Mouse (Mus musculus) heart, postnatal 0 days (tissue): ENCODE data around the gene Btf3l4. TPM values are rescaled to one million over a fixed set of nuclear protein-coding genes. Genes with fewer than 3 reads are reported as not detected.

Experiments used
- ATAC-seq: fragments of 200-750 bp; cut with Nextera tagmentation; 2 replicates; pipeline ENCODE4 v1.8.0; 2017; ENCODE audit warnings: low read depth, moderate number of reproducible peaks, moderate library complexity; ENCODE audit not compliant: insufficient read depth
- DNase-seq: peaks from one replicate; pipeline ENCODE4 v3.0.0-alpha.2; 2016; ENCODE audit warnings: low spot score
- H3K27ac ChIP-seq: fragments of 300-500 bp; sonication (generic); 2 replicates; pipeline ENCODE4 v1.5.1; 2014; ENCODE audit warnings: low read depth, mild to moderate bottlenecking
- H3K27me3 ChIP-seq: fragments of 300-500 bp; sonication (generic); 2 replicates; pipeline ENCODE4 v1.6.1; 2014; ENCODE audit warnings: low read length, mixed read lengths; ENCODE audit not compliant: control insufficient read depth, insufficient read depth
- H3K36me3 ChIP-seq: fragments of 300-500 bp; sonication (generic); replicated peaks from 2 replicates; pipeline ENCODE4 v1.6.1; 2014; ENCODE audit warnings: low read length, mixed read lengths; ENCODE audit not compliant: control insufficient read depth, insufficient read depth
- H3K4me1 ChIP-seq: fragments of 300-500 bp; sonication (generic); 2 replicates; pipeline ENCODE4 v1.6.1; 2014; ENCODE audit warnings: antibody characterized with exemption; ENCODE audit not compliant: control insufficient read depth, insufficient read depth
- H3K4me2 ChIP-seq: fragments of 300-500 bp; sonication (generic); 2 replicates; pipeline ENCODE4 v1.6.1; 2014; ENCODE audit warnings: low read depth, mild to moderate bottlenecking, low read length, moderate library complexity
- H3K4me3 ChIP-seq: fragments of 300-500 bp; sonication (generic); 2 replicates; pipeline ENCODE4 v1.5.1; 2014; ENCODE audit warnings: low read depth, low read length
- H3K9ac ChIP-seq: fragments of 300-500 bp; sonication (generic); replicated peaks from 2 replicates; pipeline ENCODE4 v1.6.1; 2014; ENCODE audit warnings: low read depth, low read length, mixed read lengths
- H3K9me3 ChIP-seq: fragments of 300-500 bp; sonication (generic); replicated peaks from 2 replicates; pipeline ENCODE4 v1.6.1; 2016; ENCODE audit warnings: low read length; ENCODE audit not compliant: control insufficient read depth
- CTCF ChIP-seq: IDR thresholded peaks from 2 replicates; pipeline ENCODE4 v1.5.1; 2016; ENCODE audit warnings: antibody characterized with exemption, control low read depth, low read depth
- EP300 ChIP-seq: IDR thresholded peaks from 2 replicates; pipeline ENCODE4 v1.6.1; 2016; ENCODE audit warnings: antibody characterized with exemption, low read depth
- whole genome bisulfite sequencing: fragments of 180-500 bp; shearing (Covaris S2); extraction: QIAGEN DNeasy Blood & Tissue Kit; methylation state at CpG from one replicate; pipeline ENCODE4 v1.1.7; 2014; 5-methylcytosine and 5-hydroxymethylcytosine counted together
- polyA plus RNA-seq: library from polyadenylated mRNA; unstranded; fragments of >200 nt; fragmentation: Nextera tagmentation; extraction: Ambion mirVana; gene quantifications from 2 replicates; pipeline ENCODE4 v1.2.1, GENCODE M21; 2015
- total RNA-seq: library from RNA; depleted of rRNA; stranded (reverse); fragments of >200 nt; gene quantifications from 2 replicates; pipeline ENCODE4 v1.2.3, GENCODE M21; 2014; ENCODE audit warnings: low replicate concordance

Btf3l4 gene
- total and polyA plus RNA-seq, 2 experiments from 2014 or later, result 65.0 to 182 TPM

- H3K4me1 ChIP-seq, result peaks cover 20% of the 10 kb centered on the region
- 0 out of 2 replicates have a peak overlapping the region, but pooled peaks have one; percentile 12 for H3K27ac ChIP-seq
- H3K9me3 ChIP-seq, result no peaks in the 10 kb centered on the region
- H3K4me2 ChIP-seq, result no peak overlapping the region
- H3K36me3 ChIP-seq, result no peaks in the 10 kb centered on the region
- H3K27me3 ChIP-seq, result no peaks in the 10 kb centered on the region
- no peak for ATAC-seq
- WGBS, result 51% methylated on average over 7 of the region's 7 CpGs
- DNase-seq, result no peak
- TF ChIP-seq EP300 (no peak), CTCF (no peak)
- H3K4me3 ChIP-seq, result no peak overlapping the region
- H3K9ac ChIP-seq, result no peak overlapping the region
Observed at GRCm38 (mm10) chr4:108841920-108842578, 8.6 kb upstream of the Btf3l4 start.

- WGBS, result 24% methylated on average over 4 of the region's 4 CpGs
- Histone ChIP-seq H3K4me3 (no peak overlapping the region), H3K27ac (peak overlapping the region; percentile 90), H3K27me3 (no peaks in the 10 kb centered on the region), H3K4me2 (peak overlapping the region; percentile 40), H3K9me3 (no peaks in the 10 kb centered on the region), H3K4me1 (peaks cover 29% of the 10 kb centered on the region), H3K9ac (no peak overlapping the region), H3K36me3 (no peaks in the 10 kb centered on the region)
- ATAC-seq (peak; percentile 3; the same call in 1 of the 2 replicates), DNase-seq (peak; percentile 87)
- TF ChIP-seq EP300 (no peak), CTCF (no peak)
Observed at GRCm38 (mm10) chr4:108838031-108838430, 4.6 kb upstream of the Btf3l4 start.

GRCm38 (mm10) chr4:108835496-108835895, 2.1 kb upstream of the Btf3l4 start:
- 42% methylated on average over 3 of the region's 3 CpGs for WGBS
- H3K9ac ChIP-seq, result peak overlapping the region; percentile 96
- no peaks in the 10 kb centered on the region for H3K36me3 ChIP-seq
- peak overlapping the region; percentile 84 for H3K4me3 ChIP-seq
- TF ChIP-seq EP300 (no peak), CTCF (no peak)
- DNase-seq (peak; percentile 8), ATAC-seq (no peak)
- H3K9me3 ChIP-seq, result no peaks in the 10 kb centered on the region
- no peaks in the 10 kb centered on the region for H3K27me3 ChIP-seq
- peaks cover 43% of the 10 kb centered on the region for H3K4me1 ChIP-seq
- peak overlapping the region; percentile 84 for H3K4me2 ChIP-seq
- H3K27ac ChIP-seq, result peak overlapping the region; percentile 99

- DNase-seq (peak; percentile 17), ATAC-seq (no peak)
- H3K9ac ChIP-seq, result peak overlapping the region; percentile 96
- H3K27me3 ChIP-seq, result no peaks in the 10 kb centered on the region
- TF ChIP-seq CTCF (no peak), EP300 (no peak)
- 0 out of 2 replicates have a peak, but pooled peaks cover 3% of the 10 kb centered on the region for H3K36me3 ChIP-seq
- peak overlapping the region; percentile 84 for H3K4me3 ChIP-seq
- H3K27ac ChIP-seq, result peak overlapping the region; percentile 99
- H3K4me2 ChIP-seq, result peak overlapping the region; percentile 84
- H3K9me3 ChIP-seq, result no peaks in the 10 kb centered on the region
- under 1% methylated on average over 15 of the region's 15 CpGs for WGBS
- H3K4me1 ChIP-seq, result peaks cover 43% of the 10 kb centered on the region
Observed at GRCm38 (mm10) chr4:108834971-108835311, 1.5 kb upstream of the Btf3l4 start.

GRCm38 (mm10) chr4:108834115-108834970, 929 bp upstream of the Btf3l4 start, which contains the start of gene Txndc12:
Gene Txndc12, plus strand, starts transcription at chr4:108834601.
- peak; percentile 95 for DNase-seq
- WGBS, result under 1% methylated on average over 34 of the region's 34 CpGs
- Histone ChIP-seq H3K4me2 (peak within 1 kb of the TSS; percentile 84), H3K27me3 (no peaks in the 10 kb centered on the region), H3K36me3 (0 out of 2 replicates have a peak, but pooled peaks cover 3% of the 10 kb centered on the region), H3K9me3 (no peaks in the 10 kb centered on the region), H3K9ac (peak within 1 kb of the TSS; percentile 96), H3K4me1 (peaks cover 43% of the 10 kb centered on the region), H3K4me3 (peak within 1 kb of the TSS; percentile 84), H3K27ac (peak within 1 kb of the TSS; percentile 99)
- peak; percentile 68 for TF ChIP-seq EP300
- TF ChIP-seq CTCF, result no peak
- peak; percentile 70 for ATAC-seq
